Mouse (Mus musculus) liver, postnatal 0 days (tissue): ENCODE results near the gene Hacl1.

Source experiments
- CTCF ChIP-seq: sonication (generic); IDR thresholded peaks from 2 replicates; pipeline ENCODE4 v1.5.1; 2016; ENCODE audit warnings: antibody characterized with exemption, low read depth
- EP300 ChIP-seq: IDR thresholded peaks from 2 replicates; pipeline ENCODE4 v1.6.1; 2016; ENCODE audit warnings: antibody characterized with exemption, low read depth, mild to moderate bottlenecking

DNA sequence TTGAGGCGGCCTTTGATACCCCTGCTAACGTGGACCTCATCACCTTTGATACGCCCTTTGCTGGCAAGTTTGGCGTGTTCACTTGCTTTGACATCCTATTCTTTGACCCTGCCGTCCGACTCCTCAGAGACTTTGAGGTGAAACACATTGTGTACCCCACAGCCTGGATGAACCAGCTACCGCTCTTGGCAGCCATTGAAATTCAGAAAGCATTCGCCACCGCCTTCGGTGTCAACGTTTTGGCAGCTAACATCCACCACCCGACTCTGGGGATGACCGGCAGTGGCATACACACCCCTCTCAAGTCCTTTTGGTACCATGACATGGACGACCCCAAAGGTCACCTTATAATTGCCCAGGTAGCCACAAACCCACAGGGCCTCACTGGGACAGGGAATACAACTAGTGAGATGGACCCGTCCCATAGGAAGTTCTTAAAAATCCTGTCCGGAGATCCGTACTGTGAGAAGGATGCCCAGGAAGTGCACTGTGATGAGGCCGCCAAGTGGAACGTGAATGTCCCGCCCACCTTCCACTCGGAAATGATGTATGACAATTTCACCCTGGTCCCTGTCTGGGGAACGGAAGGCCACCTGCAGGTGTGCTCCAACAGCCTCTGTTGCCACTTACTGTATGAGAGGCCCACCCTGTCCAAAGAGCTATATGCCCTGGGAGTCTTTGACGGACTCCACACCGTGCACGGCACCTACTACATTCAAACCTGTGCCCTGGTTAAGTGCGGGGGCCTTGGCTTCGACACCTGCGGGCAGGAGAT lies 26.0 kb upstream of the Hacl1 start:
- no peak for TF ChIP-seq CTCF
- no peak for TF ChIP-seq EP300
